Mouse (Mus musculus) thymus, adult 2 months (tissue): ENCODE results near the gene Abca4.

ENCODE experiments used
- CTCF ChIP-seq: fragments of 200-500 bp; IDR thresholded peaks from 2 replicates; pipeline ENCODE4 v1.5.1; 2012; ENCODE audit warnings: mild to moderate bottlenecking, control low read depth, low read length, moderate library complexity, borderline replicate concordance; ENCODE audit not compliant: control insufficient read depth, poor library complexity, insufficient read depth; ENCODE audit errors: extremely low read depth
- POLR2A ChIP-seq: fragments of 200-500 bp; IDR thresholded peaks from 2 replicates; pipeline ENCODE4 v1.6.1; 2012; ENCODE audit warnings: mild to moderate bottlenecking, low read length, control low read depth, moderate library complexity; ENCODE audit not compliant: control insufficient read depth, poor library complexity, insufficient read depth; ENCODE audit errors: extremely low read depth

DNA sequence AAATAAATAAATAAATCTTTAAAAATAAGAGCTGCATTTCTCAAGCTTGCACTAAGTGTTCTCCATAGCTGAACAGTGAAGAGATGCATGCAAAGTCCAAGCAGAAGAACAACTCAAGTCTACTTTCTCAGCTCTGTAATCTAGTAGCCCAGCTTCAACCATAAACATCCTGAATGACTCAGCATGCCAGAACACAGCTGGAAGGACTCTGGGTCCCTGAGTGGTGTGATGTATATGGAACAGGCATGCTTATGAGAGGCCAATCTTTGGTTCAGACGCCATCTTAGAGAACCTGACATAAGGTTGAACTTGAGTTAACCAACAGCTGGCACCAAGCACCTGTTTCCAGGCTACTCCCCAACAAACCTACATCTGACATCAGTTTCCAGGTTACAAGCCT is 142.7 kb downstream of the Abca4 start:
- TF ChIP-seq CTCF, result no peak
- no peak for TF ChIP-seq POLR2A
